Mouse (Mus musculus): ENCODE measurements at regions not wholly inside any gene's neighbourhood (a gene's known extent, or its start where the extent isn't known, plus 50 kb on each side); places are given as distances from the start of the nearest gene placed in this dataset.

DNA sequence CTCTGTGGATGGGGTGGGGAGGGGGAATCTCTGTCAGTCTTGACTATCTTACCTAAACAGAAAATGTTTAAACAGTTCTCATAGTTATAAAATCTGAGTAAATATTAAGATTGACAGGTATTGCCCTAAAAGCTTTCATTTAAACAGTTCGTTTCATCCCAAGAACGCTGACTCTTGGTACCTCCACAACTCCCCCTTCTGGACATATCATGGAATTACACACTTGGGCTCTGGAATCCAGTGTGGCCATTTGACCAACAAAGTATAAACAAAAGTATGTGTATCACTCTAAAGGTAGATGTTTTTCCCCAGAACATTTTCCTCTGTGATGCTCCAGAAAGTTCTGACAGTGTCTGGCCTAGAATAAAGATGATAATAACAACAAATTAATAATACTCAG, 63.5 kb upstream of the Sox9 start:
- Histone ChIP-seq H3K27ac (ENCODE audit: low read length) (no peak overlapping the region), H3K9ac (ENCODE audit: low read depth, low read length) (no peak overlapping the region), H3K4me2 (ENCODE audit: low read depth, low read length) (no peak overlapping the region), H3K9me3 (ENCODE audit: control insufficient read depth, low read length) (no peaks in the 10 kb centered on the region), H3K4me1 (ENCODE audit: control insufficient read depth, insufficient read depth, low read length) (0 out of 2 replicates have a peak, but pooled peaks cover 4% of the 10 kb centered on the region), H3K36me3 (ENCODE audit: control insufficient read depth, insufficient read depth, low read length) (no peaks in the 10 kb centered on the region), H3K27me3 (replicated peaks; ENCODE audit: control insufficient read depth, insufficient read depth, low read length) (no peaks in the 10 kb centered on the region), H3K4me3 (ENCODE audit: low read length) (no peak overlapping the region)
- no peak for ATAC-seq
- WGBS, result 54% methylated on average over 2 of the region's 2 CpGs

DNA sequence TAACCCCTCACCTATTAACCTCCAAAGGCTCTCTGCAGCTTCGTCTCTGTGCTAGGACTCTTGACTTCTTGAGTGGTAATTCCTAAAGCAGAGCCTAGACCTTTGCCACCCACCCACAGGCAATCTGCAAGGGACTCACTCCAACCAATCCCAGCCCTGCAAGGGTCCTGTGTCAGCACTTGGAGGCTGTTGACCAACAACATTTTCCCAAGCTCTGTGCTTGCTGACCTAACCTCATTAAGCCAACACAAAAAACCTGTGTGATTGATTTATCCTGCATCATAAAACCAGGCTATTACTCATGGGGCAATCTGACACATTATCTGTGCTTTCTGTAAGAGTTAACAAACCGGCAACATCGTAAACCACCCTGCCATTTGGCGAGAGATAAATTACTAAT, 61.4 kb upstream of the Sox9 start:
- Histone ChIP-seq H3K4me2 (ENCODE audit: low read depth, low read length) (no peak overlapping the region), H3K27me3 (replicated peaks; ENCODE audit: control insufficient read depth, insufficient read depth, low read length) (no peaks in the 10 kb centered on the region), H3K9ac (ENCODE audit: low read depth, low read length) (no peak overlapping the region), H3K27ac (ENCODE audit: low read length) (no peak overlapping the region), H3K9me3 (ENCODE audit: control insufficient read depth, low read length) (no peaks in the 10 kb centered on the region), H3K4me3 (ENCODE audit: low read length) (no peak overlapping the region), H3K36me3 (ENCODE audit: control insufficient read depth, insufficient read depth, low read length) (no peaks in the 10 kb centered on the region), H3K4me1 (ENCODE audit: control insufficient read depth, insufficient read depth, low read length) (0 out of 2 replicates have a peak, but pooled peaks cover 4% of the 10 kb centered on the region)
- peak; percentile 71 for ATAC-seq
- WGBS, result 44% methylated on average over 4 of the region's 4 CpGs

DNA sequence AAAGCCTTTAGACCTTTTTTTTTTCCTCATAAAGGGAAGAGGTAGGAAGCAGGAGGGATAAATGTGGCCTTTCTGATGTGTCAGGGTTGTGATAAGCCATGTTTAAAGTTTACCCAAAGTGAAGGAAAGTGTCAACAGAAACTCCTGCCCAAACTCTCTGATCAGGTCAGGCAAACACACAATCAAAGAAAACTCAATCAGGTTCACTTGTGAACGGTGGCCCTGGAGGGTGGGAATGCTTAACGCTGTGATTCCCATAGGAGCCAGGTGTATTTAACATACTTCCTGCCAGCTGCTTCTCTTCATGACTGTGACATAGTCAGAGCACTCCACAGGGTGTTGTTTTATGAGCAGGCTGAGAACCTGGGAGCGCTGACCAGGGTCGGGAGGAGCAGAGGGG, 59.1 kb upstream of the Sox9 start:
- Histone ChIP-seq H3K4me3 (ENCODE audit: low read length) (no peak overlapping the region), H3K27me3 (replicated peaks; ENCODE audit: control insufficient read depth, insufficient read depth, low read length) (no peaks in the 10 kb centered on the region), H3K4me1 (ENCODE audit: control insufficient read depth, insufficient read depth, low read length) (0 out of 2 replicates have a peak, but pooled peaks cover 7% of the 10 kb centered on the region), H3K9me3 (ENCODE audit: control insufficient read depth, low read length) (no peaks in the 10 kb centered on the region), H3K9ac (ENCODE audit: low read depth, low read length) (no peak overlapping the region), H3K4me2 (ENCODE audit: low read depth, low read length) (no peak overlapping the region), H3K36me3 (ENCODE audit: control insufficient read depth, insufficient read depth, low read length) (no peaks in the 10 kb centered on the region), H3K27ac (ENCODE audit: low read length) (no peak overlapping the region)
- ATAC-seq, result 0 out of 2 replicates have a peak, but pooled peaks have one; percentile 26
- WGBS, result 32% methylated on average over 4 of the region's 4 CpGs

DNA sequence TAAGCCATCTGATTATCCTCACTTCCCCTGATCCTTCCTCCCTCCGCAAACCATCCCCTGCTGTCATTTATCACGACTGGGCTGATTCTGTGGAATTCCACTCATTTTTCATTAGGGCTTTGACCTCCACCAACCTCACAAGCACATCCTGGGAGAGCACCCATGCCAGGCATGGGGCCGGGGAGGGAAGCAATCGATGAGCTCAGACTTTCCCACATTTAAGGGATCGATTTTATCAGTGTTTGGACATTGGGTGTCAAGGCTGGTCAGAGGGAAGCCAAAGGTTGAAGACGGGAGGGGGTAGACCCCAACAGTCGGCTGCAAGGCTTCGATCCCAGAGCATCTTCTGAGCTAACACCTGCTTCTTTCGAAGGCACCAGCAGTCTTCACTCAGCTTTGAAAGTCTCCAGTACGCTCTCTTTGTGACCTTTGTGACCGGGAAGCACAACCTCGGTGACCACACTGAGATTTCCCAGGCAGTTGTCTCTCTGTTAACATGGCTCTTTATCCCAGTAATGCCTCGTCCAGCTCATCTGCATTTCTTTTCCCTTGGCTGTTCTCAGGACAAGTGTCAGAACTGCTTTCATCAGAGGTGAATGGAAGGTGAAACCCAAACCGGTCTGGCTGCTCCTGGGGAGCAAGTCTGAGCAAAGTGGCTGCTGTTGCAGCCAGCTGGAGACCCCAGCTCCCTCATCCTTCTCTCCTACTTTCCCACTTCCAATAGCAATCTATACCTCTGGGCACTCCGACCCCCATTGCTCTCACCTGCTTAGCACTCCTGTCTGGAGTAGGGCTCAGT, 53.7 kb upstream of the Sox9 start:
- Histone ChIP-seq H3K4me2 (ENCODE audit: low read depth, low read length) (no peak overlapping the region), H3K4me1 (ENCODE audit: control insufficient read depth, insufficient read depth, low read length) (0 out of 2 replicates have a peak, but pooled peaks cover 3% of the 10 kb centered on the region), H3K9ac (ENCODE audit: low read depth, low read length) (no peak overlapping the region), H3K27ac (ENCODE audit: low read length) (no peak overlapping the region), H3K9me3 (ENCODE audit: control insufficient read depth, low read length) (no peaks in the 10 kb centered on the region), H3K27me3 (replicated peaks; ENCODE audit: control insufficient read depth, insufficient read depth, low read length) (no peaks in the 10 kb centered on the region), H3K4me3 (ENCODE audit: low read length) (no peak overlapping the region), H3K36me3 (ENCODE audit: control insufficient read depth, insufficient read depth, low read length) (no peaks in the 10 kb centered on the region)
- ATAC-seq, result no peak
- 24% methylated on average over 15 of the region's 15 CpGs for WGBS

Measured in intestine, embryonic 16.5 days (tissue).